Mouse (Mus musculus) frontal cortex, postnatal 10 days (tissue): ENCODE data around the gene Zfp768.

Source experiments
- DNase-seq, 2 experiments: peaks; one replicate each; pipeline ENCODE4 v3.0.0; 2022; ENCODE audit warnings: low spot score in 2 of 2, mixed read lengths in 1 of 2

Gene Zfp768

DNA sequence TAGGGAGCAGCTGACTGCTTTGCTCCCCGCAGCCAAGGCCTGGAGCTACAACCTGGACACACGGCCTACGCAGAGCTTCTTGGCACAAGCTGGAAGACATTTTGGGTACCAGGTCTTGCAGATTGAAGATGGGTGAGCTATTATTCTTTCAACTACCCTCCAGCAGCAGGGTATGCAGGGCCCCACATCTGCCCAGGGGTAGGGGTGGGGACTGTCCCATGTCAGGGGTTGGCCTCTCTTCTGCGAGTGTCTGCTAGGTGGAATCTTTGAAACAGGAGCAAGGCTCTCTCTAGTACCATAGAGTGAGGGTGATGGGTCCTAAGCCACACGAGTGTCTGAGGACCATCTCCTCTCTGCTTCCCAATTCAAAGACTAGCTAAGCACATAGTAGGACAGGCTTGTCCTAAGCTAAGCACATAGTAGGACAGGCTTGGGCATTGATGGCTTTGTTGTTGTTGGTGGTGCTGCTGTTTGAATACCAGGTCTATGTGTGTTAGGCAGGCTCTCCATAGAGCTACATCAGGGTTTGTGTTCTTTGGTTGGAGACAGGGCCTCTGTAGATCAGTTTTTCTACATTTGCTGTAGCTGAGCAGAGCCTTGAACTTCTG, 47.7 kb downstream of the Zfp768 start:
- DNase-seq: no peak

GRCm38 (mm10) chr7:127296786-127297555, 48.4 kb downstream of the Zfp768 start:
- DNase-seq: no peak

- DNase-seq: no peak
Observed at GRCm38 (mm10) chr7:127296098-127296497, 49.3 kb downstream of the Zfp768 start, which contains the start of gene Itgal. Gene Itgal, plus strand, starts transcription at chr7:127296260.
